Mouse (Mus musculus): Measurements from ENCODE around the gene Fam20c. TPM values are rescaled to one million over a fixed set of nuclear protein-coding genes. Genes with fewer than 3 reads are reported as not detected.

The Fam20c gene
- polyA plus RNA-seq, 1 experiment from 2014 or later, result 3.0 TPM

DNA sequence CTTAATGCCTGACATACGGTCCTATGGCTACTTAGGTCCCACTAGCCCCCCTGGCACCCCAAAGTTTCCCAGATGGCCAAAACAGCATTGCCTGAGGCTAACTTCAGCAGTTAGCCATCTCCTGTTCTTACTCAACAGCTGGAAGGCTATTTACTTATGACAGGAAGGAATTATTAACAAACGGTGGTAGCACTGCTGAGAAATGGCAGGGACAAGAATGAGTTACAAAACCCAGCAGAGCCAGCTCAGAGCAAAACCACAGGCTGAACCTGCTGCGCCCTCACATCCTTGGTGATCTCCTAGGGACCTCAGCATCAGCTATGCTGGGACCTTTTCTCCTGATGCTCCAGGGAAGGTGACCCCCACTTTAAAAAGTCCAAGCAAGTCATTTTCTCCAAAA is 25.3 kb downstream of the Fam20c start:
- no peaks in the 10 kb centered on the region for H3K36me3 ChIP-seq (ENCODE audit: control insufficient read depth, insufficient read depth, low read length)
- H3K9ac ChIP-seq (ENCODE audit: low read depth, low read length), result no peak overlapping the region
- H3K27ac ChIP-seq (ENCODE audit: low read depth, low read length), result no peak overlapping the region
- no peaks in the 10 kb centered on the region for H3K9me3 ChIP-seq (replicated peaks; ENCODE audit: control insufficient read depth, low read length)
- peaks cover 12% of the 10 kb centered on the region for H3K4me1 ChIP-seq (ENCODE audit: control insufficient read depth, insufficient read depth, low read length)
- no peaks in the 10 kb centered on the region for H3K27me3 ChIP-seq (ENCODE audit: control insufficient read depth, insufficient read depth, low read length)
- H3K4me3 ChIP-seq (ENCODE audit: low read depth, low read length), result no peak overlapping the region
- no peak overlapping the region for H3K4me2 ChIP-seq
- no peak for ATAC-seq (replicated peaks; ENCODE audit: insufficient number of reproducible peaks, low FRiP score, low TSS enrichment)
- 74% methylated on average over 3 of the region's 3 CpGs for WGBS (ENCODE audit: insufficient replicate concordance)

DNA sequence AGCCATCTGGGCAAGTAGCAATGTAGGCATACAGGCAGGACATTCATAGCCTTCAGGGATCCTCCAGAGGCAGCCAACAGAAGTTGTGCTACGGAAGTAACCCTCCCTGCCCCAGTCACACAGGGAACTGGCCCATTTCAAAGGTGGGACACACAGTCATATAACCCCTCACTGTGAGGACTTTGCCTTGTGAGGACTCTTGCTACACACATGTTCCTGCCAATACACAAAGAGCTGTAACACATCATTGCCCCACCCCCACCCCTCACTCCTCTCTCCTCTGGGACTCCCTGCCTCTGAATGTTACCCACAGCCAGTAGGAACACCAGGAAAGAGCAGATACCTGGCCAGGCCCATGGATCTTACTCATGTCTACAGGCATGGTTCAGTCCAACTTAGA is 28.4 kb downstream of the Fam20c start:
- no peaks in the 10 kb centered on the region for H3K27me3 ChIP-seq (ENCODE audit: control insufficient read depth, insufficient read depth, low read length)
- no peaks in the 10 kb centered on the region for H3K9me3 ChIP-seq (replicated peaks; ENCODE audit: control insufficient read depth, low read length)
- H3K4me2 ChIP-seq, result no peak overlapping the region
- no peaks in the 10 kb centered on the region for H3K36me3 ChIP-seq (ENCODE audit: control insufficient read depth, insufficient read depth, low read length)
- H3K27ac ChIP-seq (ENCODE audit: low read depth, low read length), result no peak overlapping the region
- H3K4me3 ChIP-seq (ENCODE audit: low read depth, low read length), result no peak overlapping the region
- ATAC-seq (replicated peaks; ENCODE audit: insufficient number of reproducible peaks, low FRiP score, low TSS enrichment), result no peak
- 87% methylated on average over 1 of the region's 1 CpGs for WGBS (ENCODE audit: insufficient replicate concordance)
- peaks cover 12% of the 10 kb centered on the region for H3K4me1 ChIP-seq (ENCODE audit: control insufficient read depth, insufficient read depth, low read length)
- H3K9ac ChIP-seq (ENCODE audit: low read depth, low read length), result no peak overlapping the region

DNA sequence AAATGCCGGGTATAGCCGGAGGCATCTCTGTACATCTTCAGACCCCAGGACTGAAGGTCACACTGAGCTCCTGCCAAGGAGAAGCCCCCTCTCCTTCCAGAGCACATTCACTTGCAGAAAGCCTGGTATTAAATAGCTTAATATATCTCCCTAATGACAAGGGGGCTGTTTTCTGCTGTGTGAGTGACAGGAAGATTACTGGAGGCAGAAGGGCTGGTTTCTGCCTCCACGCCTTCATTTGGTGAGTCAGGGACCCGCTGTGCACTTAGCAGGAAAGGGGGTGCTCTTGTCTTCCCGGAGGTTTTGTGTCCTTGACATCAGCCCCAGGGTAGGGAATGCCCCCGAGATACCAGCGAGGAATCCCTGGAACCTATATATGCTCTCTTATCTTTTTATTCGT is 28.9 kb downstream of the Fam20c start:
- Histone ChIP-seq H3K9me3 (replicated peaks; ENCODE audit: control insufficient read depth, low read length) (no peaks in the 10 kb centered on the region), H3K27me3 (ENCODE audit: control insufficient read depth, insufficient read depth, low read length) (no peaks in the 10 kb centered on the region), H3K4me3 (ENCODE audit: low read depth, low read length) (no peak overlapping the region), H3K36me3 (ENCODE audit: control insufficient read depth, insufficient read depth, low read length) (no peaks in the 10 kb centered on the region), H3K4me1 (ENCODE audit: control insufficient read depth, insufficient read depth, low read length) (peaks cover 12% of the 10 kb centered on the region), H3K27ac (ENCODE audit: low read depth, low read length) (no peak overlapping the region), H3K4me2 (no peak overlapping the region), H3K9ac (ENCODE audit: low read depth, low read length) (no peak overlapping the region)
- 54% methylated on average over 8 of the region's 8 CpGs for whole genome bisulfite sequencing (ENCODE audit: insufficient replicate concordance)
- no peak for ATAC-seq (replicated peaks; ENCODE audit: insufficient number of reproducible peaks, low FRiP score, low TSS enrichment)

DNA sequence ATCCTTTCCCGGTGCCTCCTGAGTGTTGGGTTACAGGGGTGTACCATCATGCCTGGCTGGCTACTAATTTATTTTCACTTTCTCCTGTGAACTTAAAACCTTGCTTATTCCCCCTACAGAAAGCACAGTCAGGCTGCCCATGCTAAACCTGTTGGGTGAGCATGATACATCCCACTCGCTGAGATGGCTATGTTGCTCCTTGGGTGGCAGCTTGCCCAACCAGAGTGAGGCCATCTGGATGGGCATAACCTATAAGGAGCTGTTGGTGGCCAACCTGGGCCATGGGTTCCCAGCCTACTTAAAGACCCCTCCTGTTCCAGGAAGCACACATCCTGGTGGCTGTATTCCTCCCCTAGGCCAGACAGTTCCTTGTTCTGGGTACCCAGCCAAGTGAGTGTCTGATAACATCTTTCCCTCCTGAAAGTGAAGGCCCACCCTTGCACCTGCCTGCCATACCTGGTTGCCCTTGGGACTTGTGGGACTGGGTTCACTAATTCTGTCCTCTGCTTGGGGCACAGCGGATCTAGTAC is 31.7 kb downstream of the Fam20c start:
- no peak overlapping the region for H3K4me3 ChIP-seq (ENCODE audit: low read depth, low read length)
- no peak overlapping the region for H3K4me2 ChIP-seq
- H3K27me3 ChIP-seq (ENCODE audit: control insufficient read depth, insufficient read depth, low read length), result no peaks in the 10 kb centered on the region
- WGBS (ENCODE audit: insufficient replicate concordance), result 88% methylated on average over 3 of the region's 3 CpGs
- H3K27ac ChIP-seq (ENCODE audit: low read depth, low read length), result no peak overlapping the region
- no peaks in the 10 kb centered on the region for H3K36me3 ChIP-seq (ENCODE audit: control insufficient read depth, insufficient read depth, low read length)
- H3K9me3 ChIP-seq (replicated peaks; ENCODE audit: control insufficient read depth, low read length), result no peaks in the 10 kb centered on the region
- peaks cover 14% of the 10 kb centered on the region for H3K4me1 ChIP-seq (ENCODE audit: control insufficient read depth, insufficient read depth, low read length)
- ATAC-seq (replicated peaks; ENCODE audit: insufficient number of reproducible peaks, low FRiP score, low TSS enrichment), result no peak
- H3K9ac ChIP-seq (ENCODE audit: low read depth, low read length), result no peak overlapping the region

DNA sequence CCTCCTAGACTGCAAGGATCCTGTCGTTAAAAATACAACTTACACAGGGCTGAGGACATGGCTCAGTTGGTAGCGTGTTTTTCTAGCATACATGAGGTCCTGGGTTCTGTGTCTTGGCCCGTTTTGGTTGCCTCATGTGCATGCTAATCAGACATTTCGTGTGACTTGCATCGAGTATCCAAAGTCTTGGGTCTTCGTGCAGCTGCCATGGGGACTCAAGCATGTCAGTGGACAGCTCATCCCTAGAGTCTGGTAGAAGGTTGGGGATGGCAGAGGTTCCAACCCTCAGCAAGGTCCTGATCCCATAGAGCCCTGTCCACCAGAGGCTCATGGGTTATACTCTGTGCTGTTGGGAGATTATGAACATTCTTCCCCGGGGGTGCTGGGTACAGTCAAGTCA is 33.3 kb downstream of the Fam20c start:
- H3K4me2 ChIP-seq, result no peak overlapping the region
- 68% methylated on average over 7 of the region's 7 CpGs for WGBS (ENCODE audit: insufficient replicate concordance)
- no peak overlapping the region for H3K9ac ChIP-seq (ENCODE audit: low read depth, low read length)
- H3K27me3 ChIP-seq (ENCODE audit: control insufficient read depth, insufficient read depth, low read length), result no peaks in the 10 kb centered on the region
- no peaks in the 10 kb centered on the region for H3K9me3 ChIP-seq (replicated peaks; ENCODE audit: control insufficient read depth, low read length)
- no peak overlapping the region for H3K27ac ChIP-seq (ENCODE audit: low read depth, low read length)
- H3K4me3 ChIP-seq (ENCODE audit: low read depth, low read length), result no peak overlapping the region
- no peaks in the 10 kb centered on the region for H3K36me3 ChIP-seq (ENCODE audit: control insufficient read depth, insufficient read depth, low read length)
- ATAC-seq (replicated peaks; ENCODE audit: insufficient number of reproducible peaks, low FRiP score, low TSS enrichment), result no peak
- peaks cover 14% of the 10 kb centered on the region for H3K4me1 ChIP-seq (ENCODE audit: control insufficient read depth, insufficient read depth, low read length)

DNA sequence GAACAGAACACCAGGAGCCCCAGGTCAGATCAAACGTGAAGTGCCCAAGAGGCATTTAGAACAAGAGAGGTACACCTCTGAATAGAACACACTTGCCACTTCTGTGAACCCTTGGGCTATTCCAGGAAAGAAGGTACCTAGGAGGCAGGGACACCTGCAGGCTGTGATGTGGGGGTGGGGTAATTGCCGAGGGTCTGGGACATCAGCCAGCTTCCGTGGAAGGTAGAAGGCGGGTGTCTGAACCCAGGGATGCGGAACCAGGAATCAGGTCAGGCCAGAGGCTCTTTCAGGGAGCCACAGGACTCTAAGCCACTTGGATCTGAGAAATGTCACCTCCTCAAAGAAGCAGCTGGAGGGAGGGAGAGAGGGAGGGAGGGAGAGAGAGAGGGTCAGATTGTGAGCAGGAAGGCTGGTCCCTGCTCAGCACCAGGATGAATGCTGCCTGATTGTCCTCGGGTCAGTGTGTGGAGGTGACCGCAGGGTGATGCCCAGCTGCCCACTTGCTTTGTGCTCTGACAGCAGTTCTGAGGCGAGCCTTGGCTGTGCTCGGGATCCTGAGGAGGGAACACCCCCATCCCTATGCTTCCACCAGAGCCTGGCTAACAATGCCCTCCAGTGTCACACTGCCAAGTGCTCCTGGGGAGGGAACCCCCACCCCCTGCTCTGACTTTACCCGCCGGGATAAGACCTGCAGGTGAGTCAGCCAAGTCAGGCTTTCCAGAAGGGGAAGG is 34.3 kb downstream of the Fam20c start:
- Histone ChIP-seq H3K27ac (ENCODE audit: low read depth, low read length) (no peak overlapping the region), H3K9ac (ENCODE audit: low read depth, low read length) (no peak overlapping the region)

DNA sequence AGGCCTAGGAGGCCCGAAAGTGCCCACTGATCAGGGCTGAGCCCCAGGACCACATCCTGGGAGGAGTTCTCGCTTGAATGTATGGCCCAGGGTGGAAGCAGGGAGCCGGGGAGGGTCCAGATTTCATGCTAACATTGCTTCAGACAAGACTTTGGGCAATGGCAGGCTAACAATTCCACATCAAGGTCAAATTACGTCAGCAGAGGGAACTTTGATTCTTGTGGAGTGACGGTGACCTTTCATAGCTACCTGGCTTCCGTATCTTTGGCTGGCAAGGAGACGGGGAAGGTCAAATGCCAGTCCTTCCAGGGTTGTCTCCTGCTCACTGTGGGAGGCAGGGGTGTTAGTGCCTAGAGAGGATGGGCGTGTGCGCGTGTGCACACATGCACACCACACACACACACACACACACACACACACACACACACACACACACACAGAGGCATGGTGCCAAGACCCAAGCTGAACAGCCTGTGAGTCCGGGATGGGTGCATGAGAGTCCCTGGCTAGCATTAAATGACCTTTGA is 36.7 kb downstream of the Fam20c start:
- no peak for ATAC-seq (replicated peaks; ENCODE audit: insufficient number of reproducible peaks, low FRiP score, low TSS enrichment)
- WGBS (ENCODE audit: insufficient replicate concordance), result 82% methylated on average over 11 of the region's 11 CpGs
- Histone ChIP-seq H3K4me1 (ENCODE audit: control insufficient read depth, insufficient read depth, low read length) (peaks cover 9% of the 10 kb centered on the region), H3K4me2 (no peak overlapping the region), H3K9me3 (replicated peaks; ENCODE audit: control insufficient read depth, low read length) (no peaks in the 10 kb centered on the region), H3K36me3 (ENCODE audit: control insufficient read depth, insufficient read depth, low read length) (no peaks in the 10 kb centered on the region), H3K27ac (ENCODE audit: low read depth, low read length) (no peak overlapping the region), H3K27me3 (ENCODE audit: control insufficient read depth, insufficient read depth, low read length) (0 out of 2 replicates have a peak, but pooled peaks cover 3% of the 10 kb centered on the region), H3K4me3 (ENCODE audit: low read depth, low read length) (no peak overlapping the region), H3K9ac (ENCODE audit: low read depth, low read length) (no peak overlapping the region)

More for the DNA sequence above, 34.3 kb downstream of the Fam20c start:
- peaks cover 9% of the 10 kb centered on the region for H3K4me1 ChIP-seq (ENCODE audit: control insufficient read depth, insufficient read depth, low read length)
- H3K27me3 ChIP-seq (ENCODE audit: control insufficient read depth, insufficient read depth, low read length), result 0 out of 2 replicates have a peak, but pooled peaks cover 3% of the 10 kb centered on the region
- ATAC-seq (replicated peaks; ENCODE audit: insufficient number of reproducible peaks, low FRiP score, low TSS enrichment), result no peak
- WGBS (ENCODE audit: insufficient replicate concordance), result 60% methylated on average over 11 of the region's 11 CpGs
- H3K36me3 ChIP-seq (ENCODE audit: control insufficient read depth, insufficient read depth, low read length), result no peaks in the 10 kb centered on the region
- H3K9me3 ChIP-seq (replicated peaks; ENCODE audit: control insufficient read depth, low read length), result no peaks in the 10 kb centered on the region
- H3K4me3 ChIP-seq (ENCODE audit: low read depth, low read length), result no peak overlapping the region
- H3K4me2 ChIP-seq, result no peak overlapping the region

DNA sequence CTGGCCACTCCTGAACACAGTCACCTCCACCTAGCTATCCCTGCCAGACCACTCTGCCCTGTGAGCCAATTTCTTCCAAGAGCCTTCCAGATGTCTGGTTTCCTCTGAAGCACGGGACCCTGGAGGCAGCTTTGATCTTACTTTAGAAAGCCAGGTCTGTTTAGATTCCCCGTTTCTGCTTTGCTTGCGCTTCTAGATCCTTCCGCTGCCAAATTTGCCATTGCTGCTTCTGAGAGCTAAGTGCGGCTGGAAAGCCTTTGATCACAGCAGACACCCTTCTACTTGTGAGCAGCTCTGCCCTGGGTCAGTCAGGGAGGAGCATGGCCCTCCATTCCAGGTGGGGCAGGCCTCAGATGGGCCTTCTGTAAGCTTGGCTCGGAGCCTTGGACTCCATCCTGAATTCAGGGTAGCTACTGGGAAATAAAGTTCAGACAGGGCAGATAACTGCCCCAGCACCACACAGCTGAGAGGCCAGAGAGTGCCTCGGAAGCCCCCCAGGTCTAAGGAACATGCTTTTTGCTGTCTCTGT is 47.3 kb downstream of the Fam20c start:
- ATAC-seq (replicated peaks; ENCODE audit: insufficient number of reproducible peaks, low FRiP score, low TSS enrichment), result no peak
- Histone ChIP-seq H3K27ac (ENCODE audit: low read depth, low read length) (no peak overlapping the region), H3K4me2 (no peak overlapping the region), H3K4me1 (ENCODE audit: control insufficient read depth, insufficient read depth, low read length) (0 out of 2 replicates have a peak, but pooled peaks cover 2% of the 10 kb centered on the region), H3K9me3 (replicated peaks; ENCODE audit: control insufficient read depth, low read length) (no peaks in the 10 kb centered on the region), H3K27me3 (ENCODE audit: control insufficient read depth, insufficient read depth, low read length) (no peaks in the 10 kb centered on the region), H3K4me3 (ENCODE audit: low read depth, low read length) (no peak overlapping the region), H3K9ac (ENCODE audit: low read depth, low read length) (no peak overlapping the region), H3K36me3 (ENCODE audit: control insufficient read depth, insufficient read depth, low read length) (no peaks in the 10 kb centered on the region)
- 48% methylated on average over 7 of the region's 7 CpGs for WGBS (ENCODE audit: insufficient replicate concordance)
